Mouse (Mus musculus) intestine, embryonic 14.5 days (tissue): ENCODE data around the gene Zfp523. TPM values are rescaled to one million over a fixed set of nuclear protein-coding genes. Genes with fewer than 3 reads are reported as not detected.

Experiments
- ATAC-seq: fragments of 200-750 bp; cut with Nextera tagmentation; replicated peaks from 2 replicates; pipeline ENCODE4 v1.8.0; 2017; ENCODE audit warnings: low read depth, moderate number of reproducible peaks, moderate TSS enrichment, moderate library complexity; ENCODE audit not compliant: low FRiP score, low TSS enrichment
- DNase-seq: peaks from one replicate; pipeline ENCODE4 v3.0.0-alpha.2; 2018; ENCODE audit warnings: low spot score
- H3K27ac ChIP-seq: fragments of 300-500 bp; sonication (generic); 2 replicates; pipeline ENCODE4 v1.5.1; 2014; ENCODE audit warnings: low read depth, mild to moderate bottlenecking, control low read depth
- H3K27me3 ChIP-seq: fragments of 300-500 bp; sonication (generic); replicated peaks from 2 replicates; pipeline ENCODE4 v1.6.1; 2014; ENCODE audit warnings: low read length, control low read depth; ENCODE audit not compliant: control insufficient read depth, insufficient read depth
- H3K36me3 ChIP-seq: fragments of 300-500 bp; sonication (generic); 2 replicates; pipeline ENCODE4 v1.6.1; 2014; ENCODE audit warnings: low read length, control low read depth; ENCODE audit not compliant: control insufficient read depth, insufficient read depth
- H3K4me1 ChIP-seq: fragments of 300-500 bp; sonication (generic); replicated peaks from 2 replicates; pipeline ENCODE4 v1.6.1; 2014; ENCODE audit warnings: low read length, control low read depth, mixed read lengths; ENCODE audit not compliant: control insufficient read depth, insufficient read depth
- H3K4me2 ChIP-seq: fragments of 300-500 bp; sonication (generic); 2 replicates; pipeline ENCODE4 v1.6.1; 2014; ENCODE audit warnings: low read length
- H3K4me3 ChIP-seq: fragments of 300-500 bp; sonication (generic); 2 replicates; pipeline ENCODE4 v1.5.1; 2014; ENCODE audit warnings: low read depth, low read length, control low read depth, mixed read lengths
- H3K9ac ChIP-seq: fragments of 300-500 bp; sonication (generic); 2 replicates; pipeline ENCODE4 v1.6.1; 2014; ENCODE audit warnings: mild to moderate bottlenecking, low read length
- H3K9me3 ChIP-seq: fragments of 300-500 bp; sonication (generic); 2 replicates; pipeline ENCODE4 v1.6.1; 2016; ENCODE audit warnings: low read length, control low read depth; ENCODE audit not compliant: control insufficient read depth
- WGBS: fragments of 180-500 bp; shearing (Covaris S2); extraction: QIAGEN DNeasy Blood & Tissue Kit; methylation state at CpG from one replicate; pipeline ENCODE4 v1.1.7; 2014; 5-methylcytosine and 5-hydroxymethylcytosine counted together
- polyA plus RNA-seq: library from polyadenylated mRNA; unstranded; fragments of >200 nt; fragmentation: Nextera tagmentation; extraction: Ambion mirVana; gene quantifications from 2 replicates; pipeline ENCODE4 v1.2.1, GENCODE M21; 2014

Gene Zfp523
- polyA plus RNA-seq, result 31.8 and 32.4 TPM in 2 replicates

DNA sequence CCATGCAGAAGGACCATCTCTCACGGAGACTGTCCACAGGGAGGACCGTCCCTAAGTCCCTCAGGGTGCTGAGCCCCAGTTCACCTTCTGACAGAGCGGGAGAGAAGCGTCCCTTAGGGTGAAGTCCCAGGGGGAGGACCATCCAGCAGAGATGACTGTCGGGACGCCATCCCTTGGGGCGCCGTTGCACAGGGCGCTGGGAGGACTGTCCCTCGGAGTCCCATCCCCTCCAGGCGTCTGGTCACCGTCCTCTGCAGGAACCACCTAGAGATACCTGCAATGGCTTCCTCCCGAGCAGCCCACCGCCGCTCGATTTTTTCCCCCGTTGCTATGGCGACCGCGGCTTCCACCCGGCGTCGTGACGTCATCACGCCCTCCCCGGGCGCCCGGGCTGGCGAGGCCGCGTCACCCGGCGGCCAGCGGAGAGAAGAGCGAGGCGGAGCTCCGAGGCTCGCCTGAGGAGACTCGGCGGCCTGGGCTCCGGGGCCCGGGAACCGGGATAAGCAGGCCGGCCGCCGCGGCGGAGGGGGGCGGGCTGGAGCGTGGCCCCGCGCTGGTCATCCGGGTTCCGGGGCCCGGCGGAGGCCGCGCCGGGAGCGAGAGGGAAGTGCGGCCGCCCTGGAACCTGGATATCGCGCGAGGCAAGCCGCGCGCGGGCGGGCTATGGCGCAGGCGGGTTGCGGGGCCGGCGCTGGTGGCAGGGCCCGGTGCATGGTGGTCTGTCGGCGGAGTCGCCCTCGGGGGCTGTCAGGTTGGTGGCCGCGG is at the start of gene Zfp523:
TSS of gene Zfp523 (plus strand) at position 355 of the 765 bp plus-strand sequence.
- DNase-seq (peak; percentile 95), ATAC-seq (peak; percentile 84)
- H3K9ac ChIP-seq, result peak within 1 kb of the TSS; percentile 87
- no peaks in the 10 kb centered on the region for H3K36me3 ChIP-seq
- H3K4me1 ChIP-seq, result peaks cover 38% of the 10 kb centered on the region
- peak within 1 kb of the TSS; percentile 89 for H3K27ac ChIP-seq
- under 1% methylated on average over 65 of the region's 82 CpGs for WGBS
- peak within 1 kb of the TSS; percentile 82 for H3K4me2 ChIP-seq
- peak within 1 kb of the TSS; percentile 62 for H3K4me3 ChIP-seq
- no peaks in the 10 kb centered on the region for H3K27me3 ChIP-seq
- H3K9me3 ChIP-seq, result no peaks in the 10 kb centered on the region

DNA sequence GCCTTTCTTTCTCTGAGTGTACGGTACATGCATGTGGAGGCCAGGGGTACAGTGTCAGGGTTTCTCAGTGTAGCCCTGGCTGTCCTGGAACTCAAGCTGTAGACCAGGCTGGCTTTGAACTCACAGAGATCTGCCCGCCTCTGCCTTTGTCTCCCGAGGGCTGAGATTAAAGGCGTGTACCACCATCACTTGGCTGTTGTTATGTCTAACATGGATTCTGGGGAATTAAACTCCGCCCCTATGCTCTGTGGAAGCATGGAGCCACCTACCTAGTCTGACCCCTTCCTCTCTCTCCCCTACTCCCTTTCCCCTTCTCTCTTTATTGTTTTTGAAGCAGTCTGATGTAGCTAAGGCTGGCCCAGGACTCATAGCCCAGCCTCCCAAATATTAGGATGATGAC is 47.1 kb upstream of the Zfp523 start:
- no peak overlapping the region for H3K9ac ChIP-seq
- H3K4me2 ChIP-seq, result no peak overlapping the region
- DNase-seq (no peak), ATAC-seq (no peak)
- no peaks in the 10 kb centered on the region for H3K9me3 ChIP-seq
- H3K27me3 ChIP-seq, result no peaks in the 10 kb centered on the region
- WGBS, result 90% methylated on average over 5 of the region's 5 CpGs
- no peak overlapping the region for H3K4me3 ChIP-seq
- no peaks in the 10 kb centered on the region for H3K36me3 ChIP-seq
- no peaks in the 10 kb centered on the region for H3K4me1 ChIP-seq
- H3K27ac ChIP-seq, result no peak overlapping the region

DNA sequence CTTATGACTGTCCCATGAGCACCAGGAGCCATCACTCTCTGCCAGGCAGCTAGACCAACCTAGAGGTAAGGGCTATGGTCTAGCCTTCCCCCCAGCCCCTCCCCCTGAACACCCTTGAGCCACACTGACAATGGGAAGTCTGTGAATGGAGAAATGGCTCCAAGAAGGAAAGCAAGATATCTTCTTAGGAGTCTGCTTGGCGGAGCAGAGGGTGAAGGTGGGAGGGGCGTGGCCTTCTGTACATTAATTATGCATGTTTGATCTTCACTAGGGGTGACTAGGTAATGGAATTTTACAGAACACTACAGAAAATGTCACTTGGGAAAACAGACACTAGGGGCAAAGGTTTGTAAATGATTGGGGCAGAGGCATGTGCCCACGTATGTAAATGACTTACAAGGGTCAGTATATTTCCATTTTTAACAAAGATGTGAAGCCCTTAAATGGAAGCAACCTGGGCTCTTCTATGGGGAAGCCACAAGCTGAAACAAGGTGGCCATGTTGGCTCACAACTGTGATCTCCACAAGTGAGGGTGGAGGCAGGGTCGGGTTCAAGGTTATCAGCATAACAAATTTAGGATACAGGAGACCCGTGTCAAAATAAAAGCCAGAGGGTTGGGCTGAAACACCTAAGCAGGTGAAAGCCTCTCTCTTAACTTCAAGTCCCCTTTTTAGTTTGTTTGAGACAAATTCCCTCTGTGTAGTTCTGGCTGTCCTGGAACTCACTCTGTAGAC is 46.4 kb upstream of the Zfp523 start:
- Histone ChIP-seq H3K27ac (no peak overlapping the region), H3K9ac (no peak overlapping the region), H3K9me3 (no peaks in the 10 kb centered on the region), H3K36me3 (no peaks in the 10 kb centered on the region), H3K4me2 (no peak overlapping the region), H3K4me1 (no peaks in the 10 kb centered on the region), H3K4me3 (no peak overlapping the region), H3K27me3 (no peaks in the 10 kb centered on the region)
- ATAC-seq (no peak), DNase-seq (no peak)
- WGBS, result 64% methylated on average over 5 of the region's 5 CpGs

DNA sequence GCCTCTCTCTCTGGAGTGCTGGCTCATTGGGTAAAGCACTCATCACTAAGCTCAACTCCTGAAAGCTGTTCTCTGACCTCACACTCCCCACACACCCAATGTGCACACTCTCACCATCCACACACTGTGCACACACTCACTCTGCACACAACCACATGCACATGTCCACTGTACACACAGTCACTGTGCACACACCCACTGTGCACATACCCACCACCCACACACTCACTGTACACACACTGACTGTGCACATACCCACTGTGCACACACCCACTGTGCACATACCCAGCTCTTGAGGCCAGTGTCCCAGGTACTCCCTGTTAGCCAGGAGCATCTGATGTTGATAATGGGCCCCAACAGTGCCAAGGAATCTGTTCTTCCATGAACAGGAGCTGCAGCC is 45.8 kb upstream of the Zfp523 start:
- Histone ChIP-seq H3K9ac (no peak overlapping the region), H3K36me3 (no peaks in the 10 kb centered on the region), H3K27me3 (no peaks in the 10 kb centered on the region), H3K9me3 (no peaks in the 10 kb centered on the region), H3K27ac (no peak overlapping the region), H3K4me2 (no peak overlapping the region), H3K4me1 (no peaks in the 10 kb centered on the region), H3K4me3 (no peak overlapping the region)
- ATAC-seq (no peak), DNase-seq (no peak)

DNA sequence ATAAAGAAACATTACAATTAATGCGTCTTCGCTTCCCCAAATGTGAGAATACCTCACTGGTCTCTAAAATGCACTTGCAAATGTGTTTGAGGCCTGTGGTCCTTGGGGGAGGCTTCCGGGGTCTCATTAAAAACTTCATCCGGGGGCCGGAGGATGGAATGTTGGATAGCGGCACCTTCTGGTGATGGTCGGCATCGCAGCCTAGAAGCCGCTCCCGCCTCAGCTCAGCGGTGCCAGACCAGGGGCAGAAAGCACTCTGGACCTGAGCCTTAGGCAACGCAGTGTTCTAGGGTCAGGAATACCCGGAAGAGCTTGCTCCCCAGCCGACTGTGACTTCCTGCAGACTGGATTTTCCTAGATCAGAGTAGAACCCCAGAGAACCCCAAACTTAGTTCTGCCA is 43.7 kb upstream of the Zfp523 start:
- Histone ChIP-seq H3K36me3 (no peaks in the 10 kb centered on the region), H3K27ac (no peak overlapping the region), H3K9me3 (no peaks in the 10 kb centered on the region), H3K4me2 (0 out of 2 replicates have a peak overlapping the region, but pooled peaks have one; percentile 12), H3K4me3 (no peak overlapping the region), H3K4me1 (no peaks in the 10 kb centered on the region), H3K9ac (no peak overlapping the region), H3K27me3 (no peaks in the 10 kb centered on the region)
- WGBS, result 7% methylated on average over 14 of the region's 14 CpGs
- DNase-seq, result peak; percentile 90
- ATAC-seq, result 0 out of 2 replicates have a peak, but pooled peaks have one; percentile 63

DNA sequence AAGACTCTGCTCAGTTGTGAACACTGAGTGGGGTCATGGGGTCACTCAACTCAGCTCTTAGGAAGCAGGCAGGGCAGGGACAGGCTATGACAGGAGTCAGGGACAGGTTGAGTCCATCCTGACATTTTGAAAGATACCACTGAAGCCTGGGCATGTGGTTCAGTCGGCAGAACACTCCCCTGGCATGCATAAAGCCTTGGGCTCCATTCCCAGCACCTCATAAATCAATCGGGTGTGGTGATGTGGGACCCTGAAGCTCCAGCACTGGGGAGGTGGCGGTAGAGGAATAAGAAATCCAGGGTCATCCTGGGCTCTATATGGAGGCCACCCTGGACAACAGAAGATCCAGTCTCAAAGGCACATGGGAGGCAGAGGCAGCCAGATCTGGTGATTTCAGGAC is 41.4 kb upstream of the Zfp523 start:
- peaks cover under 1% of the 10 kb centered on the region; the same call in 1 of the 2 replicates for H3K27me3 ChIP-seq
- no peaks in the 10 kb centered on the region for H3K36me3 ChIP-seq
- H3K4me1 ChIP-seq, result no peaks in the 10 kb centered on the region
- WGBS, result 51% methylated on average over 3 of the region's 3 CpGs
- H3K27ac ChIP-seq, result no peak overlapping the region
- no peaks in the 10 kb centered on the region for H3K9me3 ChIP-seq
- H3K9ac ChIP-seq, result no peak overlapping the region
- no peak overlapping the region for H3K4me2 ChIP-seq
- ATAC-seq (no peak), DNase-seq (no peak)
- H3K4me3 ChIP-seq, result no peak overlapping the region

DNA sequence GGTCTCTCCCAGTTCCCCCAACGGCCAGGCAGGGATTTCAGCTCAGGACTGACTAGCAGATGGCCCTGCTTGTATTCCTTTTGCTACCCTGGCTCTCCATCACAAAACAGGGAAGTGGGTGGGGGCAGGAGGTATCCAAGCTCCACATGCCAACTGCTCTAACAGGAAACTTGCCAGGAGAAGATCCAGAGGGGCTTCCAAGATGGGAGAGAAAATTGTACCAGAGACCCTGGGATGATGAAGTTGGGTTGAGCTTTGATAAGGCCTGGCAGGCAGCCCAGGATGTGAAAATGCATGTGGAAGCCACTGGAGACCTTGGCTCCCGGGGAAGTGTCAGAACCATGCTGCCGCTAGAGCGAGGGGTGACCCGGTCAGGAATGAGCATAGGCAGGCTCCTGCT is 40.7 kb upstream of the Zfp523 start:
- Histone ChIP-seq H3K4me1 (no peaks in the 10 kb centered on the region), H3K27ac (no peak overlapping the region; the same call in 1 of the 2 replicates), H3K4me3 (no peak overlapping the region), H3K9ac (no peak overlapping the region), H3K4me2 (no peak overlapping the region), H3K36me3 (no peaks in the 10 kb centered on the region), H3K27me3 (peaks cover 4% of the 10 kb centered on the region; the same call in 1 of the 2 replicates), H3K9me3 (no peaks in the 10 kb centered on the region)
- no peak for DNase-seq
- WGBS, result 24% methylated on average over 5 of the region's 5 CpGs
- ATAC-seq, result no peak

DNA sequence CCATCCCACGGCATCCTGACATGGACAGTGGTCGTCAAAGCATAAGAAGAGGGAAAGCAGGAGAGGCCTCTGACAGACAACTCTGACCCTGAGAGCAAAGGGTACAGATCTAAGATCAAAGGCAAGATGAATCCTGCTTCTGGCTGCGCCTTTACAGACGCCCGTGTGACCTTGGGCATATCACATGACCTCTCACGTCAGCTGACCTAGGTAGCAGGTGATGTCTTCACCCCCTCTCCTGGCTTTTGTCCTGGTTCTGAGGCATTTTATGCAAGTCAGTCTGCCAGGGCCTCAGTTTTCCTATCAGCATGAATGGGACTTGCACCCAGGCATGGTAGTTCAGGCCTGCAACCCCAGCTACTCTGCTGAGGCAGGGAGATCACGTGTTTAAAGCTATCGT is 38.9 kb upstream of the Zfp523 start:
- Histone ChIP-seq H3K4me2 (no peak overlapping the region), H3K27me3 (peaks cover 4% of the 10 kb centered on the region; the same call in 1 of the 2 replicates), H3K4me1 (peaks cover 5% of the 10 kb centered on the region), H3K27ac (no peak overlapping the region), H3K36me3 (no peaks in the 10 kb centered on the region), H3K9ac (no peak overlapping the region), H3K4me3 (no peak overlapping the region), H3K9me3 (no peaks in the 10 kb centered on the region)
- ATAC-seq (no peak), DNase-seq (no peak)
- 79% methylated on average over 8 of the region's 8 CpGs for WGBS
